Mouse (Mus musculus) inflammation-experienced regulatory T-cells, adult 6 months (primary cell): ENCODE results near the gene Ahnak2. TPM values are rescaled to one million over a fixed set of nuclear protein-coding genes. Genes with fewer than 3 reads are reported as not detected.
A peak's percentile ranks its signal among the peaks of the same experiment; 100 is the strongest.

Experiments
- ATAC-seq: one replicate; pipeline ENCODE4 v1.8.0; 2017
- polyA plus RNA-seq, 3 experiments: library from polyadenylated mRNA; unstranded; fragments of 100-300 nt; shearing (Covaris generic); gene quantifications; one replicate each; pipeline ENCODE4 v1.2.1; 2017

Ahnak2 gene
- polyA plus RNA-seq, 3 experiments from 2014 or later: not detected

DNA sequence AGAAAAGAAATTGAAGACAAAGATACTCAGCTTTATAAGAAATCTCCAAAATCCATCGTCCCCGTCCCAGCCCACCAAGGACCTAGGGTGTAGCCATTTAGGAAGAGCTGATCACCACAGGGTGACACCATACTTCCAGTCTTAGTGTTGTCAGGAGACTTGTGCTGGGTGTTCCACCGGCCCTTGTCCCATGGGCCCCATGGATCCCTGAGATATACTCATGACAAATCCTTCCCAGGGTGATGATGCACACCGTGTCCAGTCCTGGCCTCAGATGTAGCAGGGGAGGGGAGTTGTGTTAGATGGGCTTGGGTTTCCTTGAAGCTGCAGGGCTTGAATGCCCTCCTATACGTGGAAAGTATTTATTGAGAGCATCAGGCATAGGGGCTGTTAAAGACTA is 44.6 kb downstream of the Ahnak2 start:
- no peak for ATAC-seq

DNA sequence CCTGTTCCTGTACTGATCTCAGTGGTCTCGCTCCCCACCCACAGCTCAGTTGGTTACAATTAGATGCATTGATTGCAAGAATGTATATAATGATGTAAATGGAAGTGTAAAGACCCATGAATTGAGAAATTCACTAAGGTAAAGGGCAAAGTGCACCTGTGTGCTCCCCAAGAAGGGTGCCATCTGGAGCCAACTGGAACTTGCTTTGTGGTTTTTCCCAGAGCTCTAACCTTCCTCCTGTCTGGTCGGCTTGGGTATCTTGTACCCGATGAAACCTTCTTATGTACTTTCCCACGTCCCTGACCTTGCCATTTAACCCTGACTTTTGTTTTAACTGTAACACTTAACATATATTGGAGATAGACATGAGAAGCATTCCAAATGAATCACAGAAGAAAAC is 46.6 kb downstream of the Ahnak2 start:
- ATAC-seq: no peak

DNA sequence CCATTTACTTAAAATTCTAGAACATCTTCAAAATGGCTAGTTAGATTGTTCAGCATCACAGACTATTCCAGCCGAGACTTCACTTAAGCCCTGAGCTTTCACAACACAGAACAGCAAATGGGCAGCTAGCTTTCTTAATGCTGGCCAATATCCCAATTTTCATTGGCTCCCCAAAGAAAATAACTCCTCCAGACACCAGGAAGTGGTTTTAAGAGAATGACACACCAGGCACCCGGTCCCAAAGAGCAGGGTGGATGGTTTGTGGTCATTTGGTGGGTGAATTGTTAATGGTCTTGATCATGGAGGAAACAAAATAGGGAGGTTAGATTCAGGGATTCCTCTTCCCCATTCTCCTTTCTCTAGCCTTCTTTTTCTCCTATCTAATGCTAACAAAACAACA is 50.1 kb downstream of the Ahnak2 start:
- no peak for ATAC-seq

- no peak for ATAC-seq
Observed at GRCm38 (mm10) chr12:112750976-112751375, 51.5 kb downstream of the Ahnak2 start.

DNA sequence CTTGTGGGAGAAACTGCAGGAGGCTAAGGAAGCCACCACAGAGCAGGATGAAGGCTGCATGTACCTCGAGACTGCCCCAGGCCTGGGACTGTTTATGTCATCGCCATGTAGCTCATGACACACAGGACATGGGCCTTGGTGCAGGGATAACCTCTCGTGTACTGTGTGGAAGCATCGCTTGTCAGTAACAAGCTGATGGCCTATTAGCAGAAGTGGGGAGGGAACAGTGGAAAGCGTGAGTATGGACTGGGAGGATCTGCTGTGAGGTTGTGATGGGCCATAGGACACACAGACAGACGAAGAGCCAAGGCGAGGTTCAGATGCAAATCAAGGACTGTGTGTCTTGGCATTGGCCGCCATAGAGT is 54.9 kb downstream of the Ahnak2 start:
- no peak for ATAC-seq

DNA sequence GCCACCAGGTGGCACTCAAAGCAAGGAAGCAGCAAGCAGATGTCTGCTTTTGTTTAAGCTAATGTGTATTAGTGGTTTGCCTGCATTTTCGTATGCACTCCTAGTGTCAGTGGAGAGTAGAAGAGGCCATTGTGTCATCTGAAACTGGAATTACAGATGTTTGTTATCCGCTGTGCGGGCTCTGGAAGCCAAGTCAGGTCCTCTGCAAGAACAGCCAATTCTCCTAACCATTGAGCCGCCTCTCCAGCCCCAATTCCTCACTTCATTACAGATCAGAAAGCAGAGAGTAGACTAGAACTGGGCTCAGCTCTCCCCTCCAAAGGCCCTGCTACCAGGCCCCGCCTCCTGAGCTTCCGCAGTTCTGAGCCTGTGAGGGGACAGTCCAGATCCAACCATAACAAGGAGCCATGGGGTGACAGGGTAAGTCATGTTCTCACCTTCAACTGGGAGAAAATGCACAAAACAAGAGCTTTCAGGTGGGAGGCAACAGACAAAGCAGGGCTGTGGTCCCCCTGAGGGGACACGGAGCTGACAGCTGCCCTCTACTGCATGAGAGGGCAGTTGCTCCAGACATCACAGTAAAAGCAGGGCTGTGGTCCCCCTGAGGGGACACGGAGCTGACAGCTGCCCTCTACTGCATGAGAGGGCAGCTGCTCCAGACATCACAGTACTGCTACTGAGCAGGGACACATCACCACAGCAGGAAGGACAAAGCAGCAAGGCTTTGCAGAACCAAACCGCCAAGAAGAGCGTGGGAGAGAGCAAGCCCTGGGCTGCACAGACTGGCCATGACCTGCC is 55.5 kb downstream of the Ahnak2 start:
- peak; percentile 34 for ATAC-seq

DNA sequence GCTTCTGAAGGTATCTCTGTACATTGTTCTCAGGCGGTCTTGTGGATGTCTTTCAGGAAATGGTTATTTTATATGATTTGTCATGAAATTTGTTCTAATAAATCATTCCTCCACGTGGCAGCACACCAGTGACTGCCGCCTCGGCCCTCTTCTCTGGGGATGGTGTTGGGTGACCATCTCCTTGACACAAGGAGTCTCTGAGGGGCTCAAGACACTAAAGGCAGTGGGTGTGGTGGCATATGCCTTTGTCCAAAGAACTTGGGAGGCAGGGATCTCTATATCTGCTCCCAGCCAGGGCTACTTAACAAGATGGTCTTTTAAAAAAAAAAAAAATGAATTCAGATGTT is 56.0 kb downstream of the Ahnak2 start:
- ATAC-seq: no peak

DNA sequence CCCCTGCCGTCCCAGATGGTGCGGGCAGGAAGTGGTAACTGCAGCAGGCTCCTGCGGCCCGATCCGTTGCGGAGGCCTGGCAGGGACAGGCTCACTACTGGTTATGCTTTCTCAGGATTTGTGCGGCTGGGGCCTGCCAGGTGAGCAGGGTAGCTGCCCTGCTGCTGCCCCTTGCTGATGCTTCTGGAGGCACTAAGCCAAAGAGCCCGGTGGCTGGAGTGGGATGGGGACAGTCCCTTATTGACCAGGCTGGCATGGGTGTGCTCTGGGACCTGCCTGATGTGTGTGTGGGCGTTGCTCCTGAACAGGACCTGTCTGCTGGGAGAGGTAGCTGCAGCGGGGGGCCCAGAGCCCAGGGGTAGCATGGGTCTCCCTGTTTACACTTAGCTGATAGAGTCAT is 56.7 kb downstream of the Ahnak2 start:
- ATAC-seq: no peak

DNA sequence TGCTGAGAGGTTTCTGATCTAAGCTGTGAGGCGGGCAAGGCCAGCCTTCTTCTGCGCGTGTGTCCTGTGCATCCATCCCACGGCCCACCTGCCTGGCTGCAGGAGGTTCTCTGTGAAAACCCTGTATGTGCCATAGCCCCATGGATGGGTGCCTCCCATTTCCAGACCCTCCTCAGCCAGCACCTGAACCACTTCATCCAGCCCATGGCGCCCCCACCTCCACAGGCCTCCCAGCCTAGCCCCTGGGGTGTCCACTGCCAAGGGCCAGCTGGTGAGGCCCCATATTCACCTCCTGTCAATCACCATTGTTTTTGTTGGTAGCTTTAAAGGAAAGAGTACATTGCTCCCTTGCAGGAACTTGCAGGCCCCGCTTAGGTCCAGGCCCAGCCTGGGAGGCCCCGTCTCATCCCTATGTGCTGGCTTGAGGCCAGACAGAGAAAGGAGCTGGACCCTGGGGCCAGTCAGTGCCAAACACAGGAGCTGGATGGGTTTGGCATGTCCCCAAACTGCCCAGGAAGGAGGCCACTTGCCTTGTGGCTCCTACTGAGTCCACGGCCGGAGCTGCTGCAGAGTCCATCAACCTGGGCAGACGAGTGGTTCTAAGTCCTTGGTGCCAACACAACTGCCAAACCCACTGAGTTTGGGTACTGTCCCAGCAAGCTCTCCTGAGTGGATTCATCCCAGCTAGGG is 57.4 kb downstream of the Ahnak2 start:
- ATAC-seq: no peak

- ATAC-seq: no peak
Observed at GRCm38 (mm10) chr12:112744211-112744610, 58.2 kb downstream of the Ahnak2 start.

- ATAC-seq: peak; percentile 94
Observed at GRCm38 (mm10) chr12:112743168-112743975, 59.1 kb downstream of the Ahnak2 start.

DNA sequence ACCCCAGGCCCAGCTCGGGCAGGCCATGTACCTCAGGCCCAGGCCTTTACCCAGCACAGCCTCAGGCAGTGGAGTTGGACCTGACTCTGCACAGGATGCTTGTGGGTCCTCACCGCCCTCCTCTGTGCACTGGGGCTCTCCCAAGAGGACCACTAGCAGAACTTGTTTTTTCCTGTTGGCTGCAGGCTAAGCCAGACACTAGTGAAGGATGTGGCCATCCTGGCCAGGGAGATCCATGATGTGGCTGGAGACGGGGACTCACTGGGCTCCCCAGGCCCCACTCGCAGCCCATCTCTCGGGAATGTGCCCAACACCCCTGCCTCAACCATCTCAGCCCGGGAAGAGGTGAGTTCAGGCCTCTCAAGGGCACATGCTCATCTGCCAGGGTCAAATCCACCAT is 59.7 kb downstream of the Ahnak2 start:
- peak; percentile 13 for ATAC-seq

GRCm38 (mm10) chr12:112739023-112739568 is 63.4 kb downstream of the Ahnak2 start:
- ATAC-seq: no peak

DNA sequence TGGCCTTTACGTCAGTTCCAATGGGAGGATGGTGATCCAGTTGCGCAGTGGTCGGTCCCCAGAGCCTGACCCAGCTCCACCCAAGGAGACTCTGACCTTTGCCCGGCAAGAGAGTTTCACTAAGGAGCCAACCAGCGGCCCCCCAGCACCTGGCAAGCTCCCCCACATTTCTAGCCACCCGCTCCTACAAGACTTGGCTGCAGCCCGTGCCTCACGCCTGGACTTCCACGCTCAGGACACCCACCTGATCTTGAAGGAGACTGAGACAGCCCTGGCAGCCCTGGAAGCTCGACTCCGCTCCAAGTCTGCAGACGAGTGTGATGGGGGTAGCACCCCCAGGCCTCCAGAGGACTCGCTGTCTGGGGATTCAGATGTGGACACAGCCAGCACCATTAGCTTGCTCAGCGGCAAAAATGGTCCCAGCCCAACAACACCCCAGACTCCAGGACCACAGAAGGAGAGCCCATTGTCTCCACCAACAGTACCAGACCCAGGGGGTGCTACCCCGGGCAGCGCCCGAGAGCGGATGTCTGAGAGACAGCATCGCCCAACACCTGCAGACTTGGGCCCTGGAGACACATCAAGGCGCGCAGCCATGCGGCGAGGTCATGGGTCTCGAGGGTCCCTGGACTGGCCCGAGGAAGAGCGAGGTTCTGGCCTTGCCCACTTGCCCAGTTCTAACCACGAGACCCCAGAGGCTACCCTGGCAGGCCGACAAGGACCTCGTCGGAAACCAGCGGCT is 64.0 kb downstream of the Ahnak2 start:
- ATAC-seq: no peak

GRCm38 (mm10) chr12:112737761-112738160 is 64.7 kb downstream of the Ahnak2 start:
- ATAC-seq: no peak

- ATAC-seq: no peak
Observed at GRCm38 (mm10) chr12:112737081-112737480, 65.4 kb downstream of the Ahnak2 start.

GRCm38 (mm10) chr12:112736636-112736925 is 65.9 kb downstream of the Ahnak2 start:
- no peak for ATAC-seq

GRCm38 (mm10) chr12:112735896-112736635 is 66.4 kb downstream of the Ahnak2 start:
- ATAC-seq: no peak

- ATAC-seq: no peak
Observed at GRCm38 (mm10) chr12:112734881-112735655, 67.4 kb downstream of the Ahnak2 start.

GRCm38 (mm10) chr12:112734108-112734820 is 68.2 kb downstream of the Ahnak2 start:
- ATAC-seq: no peak
